Comparison of ENCODE assay signal across 27 mouse cellular contexts in genomic region chr7:100769534-100770083, GRCm38 (mm10).
DNase-seq lines count a peak whose midpoint lies in the region; ATAC-seq and TF ChIP-seq lines count a peak whose summit lies in the region.
"Had no signal": no experiment of that assay in that cellular context is flagged by ENCODE, and none has a peak within 500 bp of the region (broad histone marks: within the 10 kb centered on the region; RNA-seq: fewer than 3 reads in every experiment).

No protein-coding gene starts in this region.

- no peak for DNase-seq in heart, adult 2 months
- peak; percentile 7 for DNase-seq in lung, postnatal 36 days
- no peak for DNase-seq in lung, postnatal 0 days (ENCODE audit: low spot score)
- DNase-seq in c-Kit-positive CD71-positive TER-119-negative erythroid progenitor cells, embryonic 14.5 days (ENCODE audit: low read depth) = peak; percentile 40
- no peak for DNase-seq in thymus, postnatal 25 days
- no peak for DNase-seq in right cerebral cortex, adult 2 months (ENCODE audit: low spot score in 2 of 2)
- DNase-seq: adrenal gland, adult 2 months; adrenal gland, postnatal 36 days; cerebellum, adult 11-12 months; cerebellum, adult 9-11 months; gastrocnemius, postnatal 10 days; kidney, adult 9 months; kidney, postnatal 10 days; spleen, adult 18-20 months; thymus, adult 2 months; thymus, postnatal 4 days had no signal

- H3K4me2 ChIP-seq in heart, embryonic 11.5 days = no peak overlapping the region
- no peak overlapping the region for H3K4me2 ChIP-seq in lung, postnatal 0 days (replicated peaks; ENCODE audit: low read depth, low read length)
- H3K4me2 ChIP-seq: embryonic facial prominence, embryonic 13.5 days; heart, embryonic 15.5 days; hindbrain, embryonic 14.5 days; limb, embryonic 12.5 days; midbrain, embryonic 15.5 days had no signal

- no peak for TF ChIP-seq CTCF in heart, adult 2 months (IDR thresholded peaks at IDR 0.05)
- no peak for TF ChIP-seq CTCF in lung, postnatal 0 days (IDR thresholded peaks at IDR 0.05)

- no peaks in the 10 kb centered on the region for H3K79me2 ChIP-seq in heart, adult 2 months (replicated peaks; ENCODE audit: control insufficient read depth, insufficient read depth, low read length)

- no peak for TF ChIP-seq POLR2A in heart, adult 2 months (IDR thresholded peaks at IDR 0.05; ENCODE audit: insufficient read depth, low read depth, low read length)

- ATAC-seq in heart, embryonic 11.5 days (replicated peaks; ENCODE audit: insufficient number of reproducible peaks, low FRiP score, low TSS enrichment) = no peak
- no peak for ATAC-seq in lung, postnatal 0 days
- ATAC-seq: forebrain, embryonic 16.5 days; intestine, postnatal 0 days; midbrain, embryonic 15.5 days had no signal

- intact Hi-C loops in heart, adult 2 months (cut with DNase I) = loop anchor here (2.0 to 5.0 kb wide), 2 partner anchors 15 to 62 kb away; partner anchors contain the start of gene Fam168a

- H3K9ac ChIP-seq in heart, adult 2 months (ENCODE audit: low read depth, low read length) = no peak overlapping the region
- H3K9ac ChIP-seq in heart, embryonic 11.5 days (ENCODE audit: low read depth, low read length) = no peak overlapping the region
- no peak overlapping the region for H3K9ac ChIP-seq in lung, postnatal 0 days (replicated peaks; ENCODE audit: low read depth)
- H3K9ac ChIP-seq: embryonic facial prominence, embryonic 13.5 days; heart, embryonic 15.5 days; hindbrain, embryonic 14.5 days; limb, embryonic 12.5 days; midbrain, embryonic 15.5 days had no signal

- H3K4me1 ChIP-seq in heart, adult 2 months (ENCODE audit: control insufficient read depth, insufficient read depth, low read length) = peaks cover 4% of the 10 kb centered on the region
- H3K4me1 ChIP-seq in heart, embryonic 11.5 days (ENCODE audit: control insufficient read depth, insufficient read depth, low read length) = no peaks in the 10 kb centered on the region
- no peaks in the 10 kb centered on the region; the same call in 1 of the 2 replicates for H3K4me1 ChIP-seq in lung, postnatal 0 days (ENCODE audit: insufficient read depth, low read depth, low read length)
- H3K4me1 ChIP-seq: heart, embryonic 15.5 days; limb, embryonic 12.5 days; midbrain, embryonic 10.5 days; midbrain, embryonic 15.5 days had no signal

- no peaks in the 10 kb centered on the region for H3K9me3 ChIP-seq in heart, embryonic 11.5 days (replicated peaks; ENCODE audit: control insufficient read depth, low read length)
- H3K9me3 ChIP-seq in lung, postnatal 0 days (ENCODE audit: low read length) = no peaks in the 10 kb centered on the region
- H3K9me3 ChIP-seq: embryonic facial prominence, embryonic 13.5 days; heart, embryonic 15.5 days; midbrain, embryonic 10.5 days; midbrain, embryonic 15.5 days had no signal

- WGBS in heart, adult 2 months = 51% methylated on average over 7 of the region's 7 CpGs
- 78% methylated on average over 7 of the region's 7 CpGs for WGBS in heart, embryonic 11.5 days (ENCODE audit: insufficient replicate concordance)
- 72% methylated on average over 7 of the region's 7 CpGs for WGBS in lung, postnatal 0 days

- no peak overlapping the region for H3K4me3 ChIP-seq in heart, adult 2 months
- H3K4me3 ChIP-seq in heart, embryonic 11.5 days (ENCODE audit: low read depth, low read length) = no peak overlapping the region
- no peak overlapping the region for H3K4me3 ChIP-seq in lung, postnatal 0 days (ENCODE audit: low read depth, low read length)
- H3K4me3 ChIP-seq: embryonic facial prominence, embryonic 13.5 days; forebrain, embryonic 10.5 days; heart, embryonic 15.5 days; limb, embryonic 12.5 days; midbrain, embryonic 10.5 days; midbrain, embryonic 15.5 days had no signal

- peaks cover 2% of the 10 kb centered on the region; the same call in 1 of the 2 replicates for H3K36me3 ChIP-seq in heart, adult 2 months (ENCODE audit: control insufficient read depth, insufficient read depth, low read length)
- H3K36me3 ChIP-seq in heart, embryonic 11.5 days (ENCODE audit: control insufficient read depth, insufficient read depth, low read length) = no peaks in the 10 kb centered on the region
- no peaks in the 10 kb centered on the region for H3K36me3 ChIP-seq in lung, postnatal 0 days (ENCODE audit: insufficient read depth, low read length)
- H3K36me3 ChIP-seq: heart, embryonic 15.5 days; midbrain, embryonic 15.5 days had no signal

- no peaks in the 10 kb centered on the region for H3K27me3 ChIP-seq in heart, adult 2 months (ENCODE audit: control insufficient read depth, insufficient read depth, low read length)
- H3K27me3 ChIP-seq in heart, embryonic 11.5 days (ENCODE audit: control insufficient read depth, insufficient read depth, low read length) = no peaks in the 10 kb centered on the region
- H3K27me3 ChIP-seq in lung, postnatal 0 days (replicated peaks; ENCODE audit: insufficient read depth, low read length) = no peaks in the 10 kb centered on the region
- H3K27me3 ChIP-seq: embryonic facial prominence, embryonic 13.5 days; heart, embryonic 15.5 days; limb, embryonic 12.5 days; midbrain, embryonic 15.5 days had no signal

- peak overlapping the region; percentile 44 for H3K27ac ChIP-seq in heart, adult 2 months
- no peak overlapping the region for H3K27ac ChIP-seq in heart, embryonic 11.5 days (ENCODE audit: low read depth, low read length)
- H3K27ac ChIP-seq in lung, postnatal 0 days (ENCODE audit: low read length) = no peak overlapping the region
- H3K27ac ChIP-seq: embryonic facial prominence, embryonic 13.5 days; forebrain, embryonic 10.5 days; heart, embryonic 15.5 days; hindbrain, embryonic 14.5 days; limb, embryonic 12.5 days; macrophage; midbrain, embryonic 10.5 days; midbrain, embryonic 15.5 days had no signal

- peak; percentile 84; the same call in 1 of the 2 replicates for TF ChIP-seq EP300 in heart, adult 2 months (IDR thresholded peaks at IDR 0.05; ENCODE audit: insufficient read depth, low read depth, low read length)
- no peak for TF ChIP-seq EP300 in lung, postnatal 0 days (IDR thresholded peaks at IDR 0.05)

Comparison
In these comparisons a context has a peak if more than half of its experiments do, and no peak if none do; other contexts are left out.
1. DNase-seq: peak in lung, postnatal 36 days (single experiment) and c-Kit-positive CD71-positive TER-119-negative erythroid progenitor cells, embryonic 14.5 days (single experiment); none in heart, adult 2 months (0 of 2), lung, postnatal 0 days (single experiment), thymus, postnatal 25 days (single experiment) and right cerebral cortex, adult 2 months (0 of 2).